In the genomic region with DNA sequence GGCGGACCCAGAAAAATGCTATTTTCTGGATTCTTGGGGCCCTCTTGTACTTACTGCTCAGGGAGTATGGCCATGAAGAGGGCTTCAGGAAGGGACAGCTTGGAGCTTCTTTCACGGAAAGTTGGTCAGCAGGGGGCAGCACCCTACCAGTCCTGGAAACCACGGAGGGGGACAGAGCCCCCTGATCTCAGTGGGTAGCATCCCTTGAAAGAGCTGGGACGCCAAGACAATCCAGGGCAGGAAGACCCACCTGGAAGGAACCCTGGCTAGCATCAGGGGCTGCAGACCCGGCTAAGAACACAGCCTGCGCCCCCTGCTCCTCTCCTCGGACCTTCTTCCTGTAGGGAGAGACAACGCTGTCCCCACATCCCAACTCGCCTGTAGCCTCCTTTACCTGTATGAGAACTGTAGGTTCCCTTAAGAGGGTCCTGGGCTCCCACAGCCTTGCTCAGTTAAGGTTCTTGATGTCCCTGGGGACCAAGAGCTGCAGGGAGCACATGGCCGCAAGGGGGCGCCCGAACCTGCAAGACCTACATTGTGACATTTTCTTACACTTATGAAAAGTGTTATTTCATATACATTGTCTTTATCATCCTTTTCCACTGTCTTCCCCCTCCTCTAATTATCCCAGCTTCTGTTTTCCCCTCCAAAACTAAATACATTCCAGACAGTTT, we compare ENCODE assay signal across 8 mouse cellular contexts. TPM values are rescaled to one million over a fixed set of nuclear protein-coding genes. Genes with fewer than 3 reads are reported as not detected.
DNase-seq lines count a peak whose midpoint lies in the region; ATAC-seq and TF ChIP-seq lines count a peak whose summit lies in the region.

No protein-coding gene starts in this region.

- H3K4me2 ChIP-seq in forebrain, embryonic 14.5 days (ENCODE audit: low read length) = peak overlapping the region; percentile 49
- H3K4me2 ChIP-seq in liver, embryonic 16.5 days (ENCODE audit: low read depth, low read length) = peak overlapping the region; percentile 51
- H3K4me2 ChIP-seq in neural tube, embryonic 13.5 days = peak overlapping the region; percentile 60

- H3K4me3 ChIP-seq in E14TG2a.4 (replicated peaks; ENCODE audit: low read length) = peak overlapping the region; percentile 63
- H3K4me3 ChIP-seq in forebrain, embryonic 14.5 days (ENCODE audit: low read depth, low read length) = no peak overlapping the region; the same call in 1 of the 2 replicates
- H3K4me3 ChIP-seq in liver, embryonic 16.5 days (ENCODE audit: low read depth, low read length) = peak overlapping the region; percentile 7; the same call in 1 of the 2 replicates
- peak overlapping the region; percentile 27 for H3K4me3 ChIP-seq in neural tube, embryonic 13.5 days

- H3K27me3 ChIP-seq in E14TG2a.4 (ENCODE audit: insufficient read depth, low read length) = no peaks in the 10 kb centered on the region
- H3K27me3 ChIP-seq in forebrain, embryonic 14.5 days (replicated peaks; ENCODE audit: control insufficient read depth, insufficient read depth, low read length) = no peaks in the 10 kb centered on the region
- no peaks in the 10 kb centered on the region for H3K27me3 ChIP-seq in liver, embryonic 16.5 days (ENCODE audit: control insufficient read depth, insufficient read depth, low read depth, low read length)
- H3K27me3 ChIP-seq in neural tube, embryonic 13.5 days = no peaks in the 10 kb centered on the region

- intact Hi-C loops in heart, postnatal 14 days (cut with DNase I) = loop anchor here (1.0 to 5.0 kb wide), 5 partner anchors 116 to 285 kb away; a partner anchor contains a TSS

- H3K4me1 ChIP-seq in E14TG2a.4 (replicated peaks; ENCODE audit: low read depth, low read length) = peaks cover 4% of the 10 kb centered on the region; the same call in 1 of the 2 replicates
- 0 out of 2 replicates have a peak, but pooled peaks cover 3% of the 10 kb centered on the region for H3K4me1 ChIP-seq in forebrain, embryonic 14.5 days (ENCODE audit: control insufficient read depth, insufficient read depth, low read length)
- H3K4me1 ChIP-seq in liver, embryonic 16.5 days (ENCODE audit: control insufficient read depth, low read depth, low read length) = peaks cover 3% of the 10 kb centered on the region; the same call in 1 of the 2 replicates
- H3K4me1 ChIP-seq in neural tube, embryonic 13.5 days (replicated peaks) = peaks cover 49% of the 10 kb centered on the region

- peak; percentile 76 for ATAC-seq in forebrain, embryonic 14.5 days
- ATAC-seq in liver, embryonic 16.5 days (ENCODE audit: low read depth) = no peak
- peak; percentile 79 for ATAC-seq in neural tube, embryonic 13.5 days (ENCODE audit: low read depth)

- no peak overlapping the region for H3K27ac ChIP-seq in forebrain, embryonic 14.5 days (ENCODE audit: low read depth, low read length)
- H3K27ac ChIP-seq in liver, embryonic 16.5 days (ENCODE audit: low read length) = no peak overlapping the region
- no peak overlapping the region for H3K27ac ChIP-seq in neural tube, embryonic 13.5 days (replicated peaks)

- peak; percentile 78 for DNase-seq in c-Kit-positive CD71-positive TER-119-positive erythroid progenitor cells, embryonic 14.5 days (ENCODE audit: low spot score)
- DNase-seq in forebrain, embryonic 14.5 days (ENCODE audit: low spot score) = peak; percentile 92
- DNase-seq in heart, postnatal 14 days = peak; percentile 90 to 91
- peak; percentile 44 for DNase-seq in large intestine, adult 2 months (ENCODE audit: low read depth, low spot score)
- DNase-seq in telencephalon, adult 2 months (ENCODE audit: low read depth, low spot score) = peak; percentile 61

- no peaks in the 10 kb centered on the region for H3K9me3 ChIP-seq in E14TG2a.4 (ENCODE audit: low read length)
- H3K9me3 ChIP-seq in forebrain, embryonic 14.5 days (replicated peaks; ENCODE audit: control insufficient read depth, low read length) = no peaks in the 10 kb centered on the region
- no peaks in the 10 kb centered on the region for H3K9me3 ChIP-seq in liver, embryonic 16.5 days (replicated peaks; ENCODE audit: control insufficient read depth, low read length)
- no peaks in the 10 kb centered on the region for H3K9me3 ChIP-seq in neural tube, embryonic 13.5 days

- H3K36me3 ChIP-seq in E14TG2a.4 (ENCODE audit: insufficient read depth, low read length) = no peaks in the 10 kb centered on the region
- no peaks in the 10 kb centered on the region for H3K36me3 ChIP-seq in forebrain, embryonic 14.5 days (ENCODE audit: control insufficient read depth, insufficient read depth, low read length)
- no peaks in the 10 kb centered on the region for H3K36me3 ChIP-seq in liver, embryonic 16.5 days (ENCODE audit: control insufficient read depth, insufficient read depth)
- H3K36me3 ChIP-seq in neural tube, embryonic 13.5 days = no peaks in the 10 kb centered on the region

- WGBS in forebrain, embryonic 14.5 days = 8% methylated on average over 12 of the region's 12 CpGs
- WGBS in large intestine, adult 2 months = 10% methylated on average over 12 of the region's 12 CpGs
- 8% methylated on average over 12 of the region's 12 CpGs for WGBS in liver, embryonic 16.5 days (ENCODE audit: insufficient replicate concordance)
- WGBS in neural tube, embryonic 13.5 days = 18% methylated on average over 12 of the region's 12 CpGs

- peak overlapping the region; percentile 45 for H3K9ac ChIP-seq in forebrain, embryonic 14.5 days (ENCODE audit: low read length)
- no peak overlapping the region for H3K9ac ChIP-seq in liver, embryonic 16.5 days (ENCODE audit: low read depth, low read length)
- H3K9ac ChIP-seq in neural tube, embryonic 13.5 days = peak overlapping the region; percentile 69

- TF ChIP-seq CTCF in E14TG2a.4 (conservative IDR thresholded peaks at IDR 0.05; ENCODE audit: low read length) = peak; percentile 61

RNA-seq across cellular contexts. Expression of a gene that starts 3.1 kb away (rescaled TPM):
- polyA plus RNA-seq in forebrain, embryonic 14.5 days (2014; fragmentation: Nextera tagmentation; extraction: Ambion mirVana) = not detected in 2 replicates
- not detected for total RNA-seq in heart, postnatal 14 days (2021)
- polyA plus RNA-seq in large intestine, adult 2 months (2012; rRNA removed) = 1.4 and 1.5 TPM in 2 replicates
- not detected in 2 replicates for polyA plus RNA-seq in liver, embryonic 16.5 days (2015; fragmentation: Nextera tagmentation; extraction: Ambion mirVana)
- polyA plus RNA-seq in neural tube, embryonic 13.5 days (2015; fragmentation: Nextera tagmentation; extraction: Ambion mirVana) = 0.11 and 0.15 TPM in 2 replicates

RNA-seq across cellular contexts. Expression of a gene that starts 58.8 kb away (rescaled TPM):
- 18.2 and 21.3 TPM in 2 replicates for polyA plus RNA-seq in forebrain, embryonic 14.5 days (2014; fragmentation: Nextera tagmentation; extraction: Ambion mirVana)
- total RNA-seq in heart, postnatal 14 days (2021) = 10 to 100 TPM; 14.2 to 15.5 TPM
- polyA plus RNA-seq in large intestine, adult 2 months (2012; rRNA removed) = 38.0 and 55.2 TPM in 2 replicates
- polyA plus RNA-seq in liver, embryonic 16.5 days (2015; fragmentation: Nextera tagmentation; extraction: Ambion mirVana) = 6.2 and 6.7 TPM in 2 replicates
- polyA plus RNA-seq in neural tube, embryonic 13.5 days (2015; fragmentation: Nextera tagmentation; extraction: Ambion mirVana) = 19.3 and 20.3 TPM in 2 replicates
